Mouse (Mus musculus): ENCODE measurements around the gene CN725425. TPM values are rescaled to one million over a fixed set of nuclear protein-coding genes. Genes with fewer than 3 reads are reported as not detected.

The CN725425 gene
- polyA plus RNA-seq, 1 experiment from 2014 or later, result not detected

GRCm38 (mm10) chr15:91190519-91191207 is 8.6 kb upstream of the CN725425 start:
- Histone ChIP-seq H3K9me3 (ENCODE audit: low read depth, low read length) (no peaks in the 10 kb centered on the region), H3K9ac (0 out of 2 replicates have a peak overlapping the region, but pooled peaks have one; percentile 14), H3K4me2 (peak overlapping the region; percentile 80), H3K4me3 (ENCODE audit: low read depth, low read length) (peak overlapping the region; percentile 43), H3K36me3 (ENCODE audit: insufficient read depth) (no peaks in the 10 kb centered on the region), H3K4me1 (ENCODE audit: insufficient read depth) (no peaks in the 10 kb centered on the region), H3K27ac (ENCODE audit: low read depth) (no peak overlapping the region; the same call in 1 of the 2 replicates), H3K27me3 (ENCODE audit: insufficient read depth, low read length) (no peaks in the 10 kb centered on the region)
- 43% methylated on average over 17 of the region's 17 CpGs for WGBS
- ATAC-seq (ENCODE audit: insufficient read depth), result no peak
- TF ChIP-seq CTCF (IDR thresholded peaks at IDR 0.05; ENCODE audit: low read depth), result no peak
- DNase-seq, result no peak

DNA sequence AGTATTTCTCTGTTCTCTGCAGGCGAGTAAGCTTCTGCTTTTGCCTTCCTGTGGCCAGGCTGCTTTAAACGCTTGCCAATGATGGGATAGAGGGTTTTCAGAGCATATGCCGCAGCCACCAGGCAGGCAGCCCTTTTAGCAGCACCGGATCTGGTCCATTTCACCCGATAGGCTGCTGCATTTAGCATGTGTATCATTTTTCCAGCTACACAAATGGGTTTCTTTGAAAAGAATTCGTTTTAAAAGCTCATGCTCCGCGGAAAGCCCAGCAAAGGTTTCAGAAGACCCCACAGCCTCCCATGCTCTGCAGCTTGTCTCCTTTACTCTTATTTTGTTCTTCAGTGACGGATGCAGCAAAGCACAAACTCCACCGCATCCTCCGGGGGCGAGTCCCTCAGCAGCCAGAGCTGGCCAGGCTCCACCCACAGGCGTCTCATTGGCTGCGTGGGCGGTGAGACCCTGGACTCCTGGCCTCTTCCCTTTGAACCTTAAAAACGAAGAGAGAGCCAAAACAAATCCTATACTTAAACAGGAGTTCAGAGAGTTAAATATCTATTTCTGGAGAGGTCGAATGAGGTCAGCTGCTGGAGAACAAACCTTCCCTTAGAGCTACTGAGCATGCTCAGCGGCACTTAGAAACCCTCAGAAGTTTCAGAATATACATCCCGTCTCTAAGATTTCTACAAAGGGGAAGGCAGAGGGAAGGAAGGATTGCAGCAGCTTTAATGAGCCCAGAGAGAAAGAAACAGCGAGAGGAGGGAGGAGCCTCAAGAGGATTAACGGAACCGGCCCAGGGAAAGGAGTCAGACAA is 7.7 kb upstream of the CN725425 start, which contains the start of gene Abcd2:
Gene Abcd2 (minus strand): TSS at position 388 of the 811 bp plus-strand sequence.
- Histone ChIP-seq H3K4me1 (ENCODE audit: insufficient read depth) (no peaks in the 10 kb centered on the region), H3K27ac (ENCODE audit: low read depth) (peak within 1 kb of the TSS; percentile 87), H3K36me3 (ENCODE audit: insufficient read depth) (no peaks in the 10 kb centered on the region), H3K9ac (peak within 1 kb of the TSS; percentile 49), H3K9me3 (ENCODE audit: low read depth, low read length) (no peaks in the 10 kb centered on the region), H3K4me3 (ENCODE audit: low read depth, low read length) (peak within 1 kb of the TSS; percentile 43), H3K4me2 (peak within 1 kb of the TSS; percentile 80), H3K27me3 (ENCODE audit: insufficient read depth, low read length) (no peaks in the 10 kb centered on the region)
- peak; percentile 98 for ATAC-seq (ENCODE audit: insufficient read depth)
- WGBS, result under 1% methylated on average over 22 of the region's 22 CpGs
- peak; percentile 91 for DNase-seq
- no peak for TF ChIP-seq CTCF (IDR thresholded peaks at IDR 0.05; ENCODE audit: low read depth)

DNA sequence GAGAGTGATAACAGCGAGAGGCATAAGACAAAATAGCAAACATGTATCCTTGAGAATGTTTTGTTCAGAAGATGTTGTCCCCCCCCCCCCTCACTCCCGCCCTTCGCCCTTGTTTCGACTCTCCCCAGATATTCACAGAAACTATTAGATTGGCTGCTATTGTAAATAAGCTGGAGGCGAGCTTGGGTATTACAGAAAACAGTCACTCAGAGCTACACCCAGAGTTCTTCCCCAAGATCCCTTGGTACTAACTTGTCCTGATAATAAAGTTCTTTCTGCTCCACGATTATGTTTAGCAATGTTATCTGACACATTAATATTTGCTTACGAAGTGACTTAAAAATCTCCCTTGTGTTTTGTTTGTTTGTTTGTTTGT is 7.1 kb upstream of the CN725425 start:
- 10% methylated on average over 7 of the region's 7 CpGs for WGBS
- peak; percentile 73 for ATAC-seq (ENCODE audit: insufficient read depth)
- no peaks in the 10 kb centered on the region for H3K36me3 ChIP-seq (ENCODE audit: insufficient read depth)
- H3K4me2 ChIP-seq, result peak overlapping the region; percentile 80
- H3K9ac ChIP-seq, result peak overlapping the region; percentile 49
- no peaks in the 10 kb centered on the region for H3K27me3 ChIP-seq (ENCODE audit: insufficient read depth, low read length)
- no peaks in the 10 kb centered on the region for H3K9me3 ChIP-seq (ENCODE audit: low read depth, low read length)
- peak; percentile 56 for DNase-seq
- peak overlapping the region; percentile 43 for H3K4me3 ChIP-seq (ENCODE audit: low read depth, low read length)
- 0 out of 2 replicates have a peak, but pooled peaks have one; percentile 17 for TF ChIP-seq CTCF (IDR thresholded peaks at IDR 0.05; ENCODE audit: low read depth)
- H3K4me1 ChIP-seq (ENCODE audit: insufficient read depth), result no peaks in the 10 kb centered on the region
- H3K27ac ChIP-seq (ENCODE audit: low read depth), result peak overlapping the region; percentile 87

DNA sequence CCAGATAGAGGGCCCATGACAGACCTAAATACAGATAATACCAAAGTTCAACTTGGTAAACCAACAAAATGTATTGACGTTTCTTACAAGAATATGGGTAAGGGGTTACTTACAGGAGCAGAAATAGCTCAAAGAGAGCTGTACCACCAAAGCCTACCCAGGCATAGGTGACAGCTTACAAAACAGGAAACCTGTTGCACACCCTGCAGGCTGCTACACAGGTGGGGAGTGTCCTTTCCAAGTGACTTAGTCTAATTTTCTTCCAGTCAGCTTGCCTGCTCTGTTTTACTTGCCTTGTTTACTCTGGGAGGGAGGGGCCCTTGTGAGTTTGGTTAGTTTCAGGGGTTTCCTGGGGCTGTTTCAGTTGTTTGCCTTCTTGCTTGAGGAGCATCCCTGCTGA is 1.5 kb downstream of the CN725425 start:
- Histone ChIP-seq H3K27me3 (ENCODE audit: insufficient read depth, low read length) (no peaks in the 10 kb centered on the region), H3K27ac (ENCODE audit: low read depth) (no peak overlapping the region), H3K9me3 (ENCODE audit: low read depth, low read length) (no peaks in the 10 kb centered on the region), H3K4me1 (ENCODE audit: insufficient read depth) (no peaks in the 10 kb centered on the region), H3K4me2 (no peak overlapping the region), H3K4me3 (ENCODE audit: low read depth, low read length) (no peak overlapping the region), H3K36me3 (ENCODE audit: insufficient read depth) (no peaks in the 10 kb centered on the region), H3K9ac (no peak overlapping the region)
- ATAC-seq (ENCODE audit: insufficient read depth) (no peak), DNase-seq (no peak)
- no peak for TF ChIP-seq CTCF (IDR thresholded peaks at IDR 0.05; ENCODE audit: low read depth)
- WGBS, result 83% methylated on average over 1 of the region's 1 CpGs

DNA sequence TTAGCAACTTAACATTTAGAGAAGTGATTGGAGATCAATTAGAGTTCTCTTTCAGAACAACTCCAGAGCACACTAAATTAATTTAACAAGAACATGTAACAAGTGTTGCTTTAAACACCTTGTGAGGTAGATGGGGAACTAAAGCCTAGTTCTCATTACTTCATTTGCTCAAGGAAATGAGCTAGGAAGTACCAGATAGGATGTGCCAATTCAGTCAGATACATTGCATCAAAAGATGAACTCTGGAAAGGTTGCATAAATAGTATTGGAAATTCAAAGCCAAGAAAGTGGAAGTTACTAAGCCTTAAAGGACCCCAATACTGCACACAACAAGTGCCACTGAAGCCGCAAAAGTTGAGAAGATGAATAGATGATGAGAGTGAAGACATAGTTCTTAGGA is 3.2 kb downstream of the CN725425 start:
- no peaks in the 10 kb centered on the region for H3K27me3 ChIP-seq (ENCODE audit: insufficient read depth, low read length)
- H3K36me3 ChIP-seq (ENCODE audit: insufficient read depth), result no peaks in the 10 kb centered on the region
- ATAC-seq (ENCODE audit: insufficient read depth) (no peak), DNase-seq (no peak)
- no peak overlapping the region for H3K4me2 ChIP-seq
- no peaks in the 10 kb centered on the region for H3K9me3 ChIP-seq (ENCODE audit: low read depth, low read length)
- TF ChIP-seq CTCF (IDR thresholded peaks at IDR 0.05; ENCODE audit: low read depth), result no peak
- H3K9ac ChIP-seq, result no peak overlapping the region
- no peak overlapping the region for H3K4me3 ChIP-seq (ENCODE audit: low read depth, low read length)
- no peak overlapping the region for H3K27ac ChIP-seq (ENCODE audit: low read depth)
- no peaks in the 10 kb centered on the region for H3K4me1 ChIP-seq (ENCODE audit: insufficient read depth)
- 94% methylated on average over 1 of the region's 1 CpGs for WGBS

GRCm38 (mm10) chr15:91203521-91203920 is 4.2 kb downstream of the CN725425 start:
- Histone ChIP-seq H3K27ac (ENCODE audit: low read depth) (no peak overlapping the region), H3K9ac (no peak overlapping the region), H3K27me3 (ENCODE audit: insufficient read depth, low read length) (no peaks in the 10 kb centered on the region), H3K36me3 (ENCODE audit: insufficient read depth) (no peaks in the 10 kb centered on the region), H3K9me3 (ENCODE audit: low read depth, low read length) (no peaks in the 10 kb centered on the region), H3K4me3 (ENCODE audit: low read depth, low read length) (no peak overlapping the region), H3K4me2 (no peak overlapping the region), H3K4me1 (ENCODE audit: insufficient read depth) (no peaks in the 10 kb centered on the region)
- WGBS, result 76% methylated on average over 3 of the region's 3 CpGs
- no peak for DNase-seq
- no peak for TF ChIP-seq CTCF (IDR thresholded peaks at IDR 0.05; ENCODE audit: low read depth)
- ATAC-seq (ENCODE audit: insufficient read depth), result no peak

DNA sequence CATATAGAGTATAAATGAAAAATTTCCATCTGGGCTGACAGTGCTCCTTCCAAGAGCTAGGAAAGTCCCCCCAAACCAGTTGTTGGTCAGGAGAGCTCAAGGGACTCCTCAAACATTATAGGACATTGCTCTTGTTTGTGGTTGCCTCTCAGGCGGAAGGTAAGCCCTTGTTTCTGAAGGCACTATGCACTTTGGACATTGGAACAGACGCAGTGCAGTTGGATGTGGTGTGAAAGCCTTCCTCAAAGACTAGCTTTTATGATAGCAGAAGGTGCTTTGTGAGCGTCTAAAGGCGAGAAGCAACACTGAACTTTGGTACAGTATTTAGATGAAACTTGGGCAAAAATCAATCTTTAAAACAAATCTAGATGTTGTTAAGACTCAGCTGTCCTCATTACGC is 7.2 kb downstream of the CN725425 start:
- H3K9ac ChIP-seq, result no peak overlapping the region
- no peaks in the 10 kb centered on the region for H3K9me3 ChIP-seq (ENCODE audit: low read depth, low read length)
- no peak for ATAC-seq (ENCODE audit: insufficient read depth)
- 86% methylated on average over 5 of the region's 5 CpGs for WGBS
- H3K36me3 ChIP-seq (ENCODE audit: insufficient read depth), result no peaks in the 10 kb centered on the region
- H3K4me3 ChIP-seq (ENCODE audit: low read depth, low read length), result no peak overlapping the region
- H3K4me2 ChIP-seq, result no peak overlapping the region
- H3K27me3 ChIP-seq (ENCODE audit: insufficient read depth, low read length), result no peaks in the 10 kb centered on the region
- DNase-seq, result no peak
- H3K4me1 ChIP-seq (ENCODE audit: insufficient read depth), result no peaks in the 10 kb centered on the region
- no peak for TF ChIP-seq CTCF (IDR thresholded peaks at IDR 0.05; ENCODE audit: low read depth)
- H3K27ac ChIP-seq (ENCODE audit: low read depth), result no peak overlapping the region
